Mouse (Mus musculus) lung, postnatal 10 days (tissue): ENCODE measurements around the gene Sacm1l.

ENCODE experiments used
- DNase-seq: peaks from one replicate; pipeline ENCODE4 v3.0.0; 2021

Gene Sacm1l

DNA sequence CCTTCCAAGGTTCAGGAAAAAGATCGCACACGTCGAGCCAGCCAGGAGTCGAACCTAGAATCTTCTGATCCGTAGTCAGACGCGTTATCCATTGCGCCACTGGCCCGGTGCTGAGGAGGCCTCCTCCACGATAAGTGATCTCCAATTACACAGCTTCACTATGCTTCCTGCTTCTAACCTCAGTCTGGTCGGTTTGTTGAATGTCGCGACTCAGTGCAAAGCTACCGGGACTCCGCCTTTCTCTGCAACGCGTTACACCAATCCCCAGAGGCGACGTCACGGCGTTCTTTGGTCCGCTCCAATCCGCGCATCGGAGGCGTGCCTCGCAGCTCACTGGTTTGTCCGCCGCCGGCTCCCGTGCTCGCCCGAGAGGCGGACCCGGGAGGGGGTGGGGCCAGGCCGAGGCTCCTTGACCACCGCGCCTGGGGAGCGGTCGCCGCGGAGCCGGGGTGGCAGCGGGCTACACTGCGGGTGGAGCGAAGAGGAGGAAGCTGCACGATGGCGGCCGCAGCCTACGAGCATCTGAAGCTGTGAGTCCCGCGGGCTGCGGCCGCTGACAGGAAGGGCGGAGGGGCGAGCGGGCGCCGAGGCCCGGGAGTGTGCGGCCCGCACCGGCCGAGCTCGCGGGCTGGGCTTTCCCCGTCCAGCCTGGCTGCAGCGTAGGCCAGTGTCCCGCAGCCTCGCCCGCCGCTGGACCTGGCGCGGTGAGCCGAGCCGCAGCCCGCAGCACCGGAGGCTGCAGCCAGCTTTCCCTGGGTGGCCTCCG, at the start of gene Sacm1l:
Gene Sacm1l, plus strand, starts transcription at position 368 of the 766 bp plus-strand sequence.
- peak; percentile 99 for DNase-seq

DNA sequence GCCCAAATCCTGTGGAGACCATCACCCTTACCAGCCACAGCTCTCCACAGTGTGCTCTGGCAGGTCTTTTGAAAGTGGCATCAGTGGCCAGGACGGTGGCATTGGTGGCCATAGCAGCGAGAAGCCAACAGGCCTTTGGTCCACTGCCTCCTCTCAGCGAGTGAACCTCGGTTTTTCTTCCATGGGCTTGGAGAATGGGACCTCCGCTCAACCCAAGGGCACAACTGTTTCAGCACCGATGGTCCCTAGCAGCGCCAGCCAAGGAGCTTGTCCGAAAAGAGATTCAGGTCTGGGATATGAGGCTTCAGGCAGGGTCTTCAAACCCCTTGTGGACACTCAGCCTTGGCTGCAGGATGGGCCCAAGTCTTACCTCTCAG, 49.7 kb upstream of the Sacm1l start:
- DNase-seq = no peak

DNA sequence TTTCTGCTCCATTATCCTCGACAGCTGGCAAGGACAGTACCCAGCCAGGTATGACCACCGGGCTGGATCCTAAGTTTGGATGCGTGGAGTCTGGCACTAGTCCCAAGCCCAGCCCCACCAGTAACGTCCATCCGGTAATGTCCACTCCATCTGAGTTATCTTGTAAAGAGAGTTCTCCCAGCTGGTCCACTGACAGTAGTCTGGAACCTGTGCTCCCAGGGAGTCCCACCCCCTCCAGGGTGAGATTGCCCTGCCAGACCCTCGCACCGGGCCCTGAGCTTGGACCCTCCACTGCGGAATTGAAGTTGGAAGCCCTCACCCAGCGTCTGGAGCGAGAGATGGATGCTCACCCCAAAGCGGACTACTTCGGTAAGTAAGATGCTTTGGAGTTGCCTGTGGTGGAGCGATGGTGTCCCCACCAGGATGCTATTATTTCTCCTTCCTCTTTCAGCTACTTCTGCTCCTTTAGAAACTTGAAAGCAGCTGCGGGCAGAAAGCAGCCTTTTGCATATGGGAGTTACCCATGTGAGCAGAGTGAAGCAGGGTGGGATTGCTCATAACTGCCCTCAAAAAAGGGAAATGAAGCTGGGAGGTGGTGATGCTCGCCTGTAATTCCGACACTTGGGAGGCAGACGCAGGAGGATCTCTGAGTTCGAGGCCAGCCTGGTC, 49.2 kb upstream of the Sacm1l start:
- peak; percentile 40 for DNase-seq

DNA sequence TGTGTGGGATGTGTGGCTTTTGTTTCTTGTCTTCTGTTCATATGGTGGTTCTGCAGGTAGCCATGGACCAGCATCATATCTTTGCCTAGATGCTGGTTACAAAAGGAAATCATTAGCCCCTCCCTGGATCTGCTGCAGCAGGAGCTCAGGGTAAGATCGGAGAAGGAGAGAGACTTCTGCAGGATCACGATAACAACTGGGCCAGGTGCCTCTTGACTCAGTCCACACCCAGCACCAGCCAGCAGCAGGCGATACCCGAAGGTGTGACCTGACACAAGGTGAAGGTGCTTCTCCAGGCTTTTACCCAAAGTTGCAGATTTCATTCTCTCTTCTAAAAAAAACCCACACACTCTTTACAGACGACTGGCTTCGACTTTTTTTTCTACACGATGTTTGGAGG, 48.4 kb upstream of the Sacm1l start:
- DNase-seq = no peak

DNA sequence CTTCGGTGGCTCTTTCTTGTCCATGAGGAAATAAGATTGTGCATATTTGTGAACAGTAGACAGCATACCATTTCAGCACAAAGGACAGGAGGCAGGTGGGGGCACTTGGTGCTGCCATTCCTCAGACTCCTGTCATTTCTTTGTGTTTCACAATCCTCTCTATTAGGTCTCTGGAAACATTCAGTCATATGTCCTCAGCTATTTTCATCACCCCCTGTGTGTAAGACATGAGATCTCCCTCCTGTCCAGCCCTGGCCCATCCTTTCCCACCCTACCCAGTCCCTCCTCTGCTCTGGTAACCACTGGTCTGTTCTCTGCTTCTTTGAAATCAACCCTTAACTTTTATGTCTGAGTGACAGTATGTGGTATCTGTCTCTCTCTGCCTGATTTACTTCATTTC, 46.0 kb upstream of the Sacm1l start:
- no peak for DNase-seq

DNA sequence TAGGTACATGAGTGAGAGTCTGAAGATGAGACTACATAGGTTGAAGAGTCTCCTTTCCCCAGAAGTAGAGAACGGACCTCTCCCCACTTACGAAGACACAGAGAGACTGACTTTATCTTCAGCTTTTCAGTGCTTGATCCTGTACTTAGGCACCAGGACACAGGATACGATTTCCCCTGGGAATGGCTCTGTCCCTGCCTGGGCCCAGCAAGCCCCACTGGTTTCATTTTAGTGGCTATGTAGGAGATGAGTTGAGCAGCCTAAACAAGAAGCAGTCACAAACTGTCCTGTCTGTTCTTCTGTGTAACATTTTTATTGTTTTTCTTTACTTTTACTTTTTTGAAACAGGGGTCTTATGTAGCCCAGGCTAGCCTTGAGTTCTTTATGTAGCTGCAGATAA, 44.7 kb upstream of the Sacm1l start:
- no peak for DNase-seq

DNA sequence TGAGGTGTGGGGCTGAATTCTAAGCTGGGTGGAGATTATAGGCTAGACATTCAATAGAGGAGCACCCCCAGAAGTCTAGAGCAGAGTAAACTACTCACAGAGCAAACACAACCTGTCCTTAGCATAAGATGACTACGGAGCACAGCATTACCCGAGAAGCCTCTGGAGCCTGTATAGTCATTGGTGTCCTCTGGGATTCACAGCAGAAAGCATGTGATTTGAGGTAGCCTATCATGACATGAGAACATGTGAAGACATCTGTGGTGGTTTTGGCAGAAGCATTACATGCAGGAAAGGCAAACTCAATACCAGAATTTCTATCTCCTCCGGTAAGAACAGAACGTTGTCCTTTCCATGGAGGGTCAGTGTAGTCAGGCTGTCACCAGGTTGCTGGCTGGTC, 44.0 kb upstream of the Sacm1l start:
- DNase-seq = no peak

DNA sequence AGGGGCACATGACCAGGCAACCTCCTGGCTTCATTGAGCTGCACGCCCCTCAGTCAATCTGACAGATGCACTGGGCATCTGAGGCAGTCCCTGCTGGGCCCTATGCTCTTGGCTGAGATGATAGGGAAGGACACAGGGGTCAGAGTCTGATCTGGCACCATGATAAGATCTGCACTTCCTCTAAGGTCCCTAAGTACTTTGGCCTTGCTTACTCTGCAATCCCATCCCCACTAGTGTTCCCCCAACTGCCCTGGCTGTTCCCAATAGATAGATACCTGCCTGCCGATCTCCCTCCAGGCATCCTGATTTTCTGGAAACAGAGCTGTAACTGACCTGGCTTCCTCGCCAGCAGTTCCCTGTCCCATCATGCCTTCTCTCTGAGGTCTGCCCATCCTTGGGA, 42.9 kb upstream of the Sacm1l start:
- DNase-seq = no peak

DNA sequence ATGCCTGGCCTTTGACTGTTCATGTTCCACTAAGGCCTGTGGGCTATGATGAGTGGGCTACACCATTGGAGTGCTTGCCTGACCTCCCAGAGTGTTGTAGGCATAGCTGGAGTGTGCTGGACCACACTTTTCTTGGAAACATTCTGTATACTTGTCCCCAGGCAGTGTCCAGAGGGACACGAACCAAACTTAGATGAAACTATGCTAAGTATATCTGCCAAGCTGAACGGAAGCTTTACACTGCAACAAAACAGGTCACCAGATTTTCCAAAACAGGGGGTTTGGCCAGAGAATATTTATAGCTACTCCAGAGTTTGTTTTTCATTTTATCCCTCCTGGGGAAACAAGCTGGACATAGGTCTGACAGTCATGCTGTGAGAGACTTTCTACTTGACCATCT, 40.5 kb upstream of the Sacm1l start:
- DNase-seq = no peak

DNA sequence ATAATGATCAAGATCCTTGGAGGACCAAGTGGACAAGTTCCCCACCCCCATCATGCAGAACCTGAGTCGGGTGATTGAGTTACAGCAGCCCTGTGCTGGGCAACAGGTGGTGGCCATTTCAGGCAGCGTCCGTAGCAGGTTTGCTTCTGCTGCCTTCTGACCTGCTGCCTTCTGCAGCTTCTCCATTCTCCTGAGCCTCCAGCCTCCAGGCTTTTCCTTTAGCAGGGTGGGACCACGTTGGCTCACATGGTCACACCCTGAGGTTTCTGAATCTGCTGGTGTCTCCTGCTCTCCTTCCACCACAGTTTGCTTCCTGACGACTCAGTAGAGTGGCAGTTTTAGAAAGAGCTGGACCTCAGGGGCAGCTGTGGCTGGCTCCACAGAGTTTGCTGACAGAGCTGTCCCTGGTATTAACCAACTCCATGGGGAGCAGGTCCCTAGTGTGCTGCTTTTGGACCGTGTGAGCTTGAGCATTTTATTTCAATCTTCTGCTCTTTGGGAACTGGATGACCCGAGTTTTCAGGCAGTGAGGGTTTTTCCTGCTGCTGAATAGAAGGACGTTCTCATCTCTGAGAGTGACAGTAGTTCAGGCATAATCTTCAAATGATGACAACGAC, 39.7 kb upstream of the Sacm1l start:
- DNase-seq = no peak

DNA sequence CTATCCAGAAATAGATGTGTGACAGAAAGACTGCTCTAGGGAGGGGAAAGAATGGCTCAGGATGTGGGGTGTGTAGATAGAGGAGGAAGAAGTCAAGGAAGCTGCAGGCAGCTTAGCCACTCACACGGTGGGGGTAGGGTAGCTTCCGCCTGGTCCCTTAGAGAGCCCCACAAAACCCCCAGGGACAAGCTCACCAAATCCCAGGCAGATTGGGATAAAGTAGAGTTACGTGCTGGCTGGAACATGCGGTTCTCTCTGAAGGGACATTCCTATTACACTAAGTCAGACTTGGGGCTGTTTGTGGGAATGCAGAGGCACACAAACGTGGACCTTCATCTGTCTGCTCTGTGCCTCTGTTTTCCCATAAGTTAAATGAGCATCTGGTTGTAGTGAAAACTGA, 38.6 kb upstream of the Sacm1l start:
- DNase-seq = peak; percentile 34

DNA sequence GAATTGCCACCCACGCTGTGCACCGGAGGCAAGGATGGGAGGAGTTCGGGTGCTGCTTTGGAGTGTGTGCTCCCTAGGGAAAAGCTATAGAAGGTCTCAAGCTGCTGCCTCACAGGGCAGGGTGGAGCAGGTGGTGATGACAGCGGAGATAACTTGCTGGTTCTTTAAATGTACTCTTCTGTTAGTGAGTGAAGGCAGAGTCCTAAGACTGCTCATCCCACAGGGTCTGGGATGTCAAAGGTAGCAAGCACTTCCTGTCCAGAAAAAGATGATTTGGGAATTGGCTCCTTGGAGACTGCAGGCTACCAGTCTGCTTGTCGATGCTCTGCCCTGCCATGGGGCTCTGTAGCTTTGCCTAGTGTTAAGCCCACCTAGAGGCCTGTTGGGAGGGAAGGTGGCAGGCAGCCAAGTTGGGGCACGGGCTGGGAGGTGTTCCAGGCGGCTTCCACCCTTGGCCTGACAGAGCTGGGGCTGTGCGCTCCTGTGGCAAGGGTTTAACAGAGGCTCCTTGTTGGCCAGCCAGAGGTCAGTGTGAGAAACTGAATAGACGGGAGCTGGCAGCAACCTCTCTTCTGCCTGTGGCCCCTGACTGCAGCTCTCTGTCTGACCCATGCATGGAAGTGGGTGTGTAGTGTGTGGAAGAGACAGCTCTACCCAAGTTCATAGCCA, 37.5 kb upstream of the Sacm1l start:
- no peak for DNase-seq

DNA sequence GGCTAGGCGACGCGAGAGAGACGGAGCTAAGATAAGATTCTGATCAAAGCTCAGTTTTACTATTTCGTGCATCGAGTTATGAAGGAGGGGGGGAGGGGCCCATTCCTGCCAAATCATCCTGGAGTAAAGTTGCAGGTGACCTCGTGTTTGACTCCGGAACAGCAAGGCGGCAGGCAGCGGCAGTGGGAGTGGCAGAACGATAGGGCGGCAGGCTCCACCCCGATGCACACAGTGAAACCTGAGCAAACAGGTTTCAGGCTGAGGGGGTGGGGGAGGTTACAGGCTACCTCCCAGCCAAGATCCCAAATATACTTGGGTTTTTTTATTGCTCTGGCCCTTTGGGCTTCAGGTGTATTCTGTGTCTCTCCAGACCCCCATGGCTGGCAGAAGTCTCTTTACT, 32.9 kb upstream of the Sacm1l start:
- no peak for DNase-seq

DNA sequence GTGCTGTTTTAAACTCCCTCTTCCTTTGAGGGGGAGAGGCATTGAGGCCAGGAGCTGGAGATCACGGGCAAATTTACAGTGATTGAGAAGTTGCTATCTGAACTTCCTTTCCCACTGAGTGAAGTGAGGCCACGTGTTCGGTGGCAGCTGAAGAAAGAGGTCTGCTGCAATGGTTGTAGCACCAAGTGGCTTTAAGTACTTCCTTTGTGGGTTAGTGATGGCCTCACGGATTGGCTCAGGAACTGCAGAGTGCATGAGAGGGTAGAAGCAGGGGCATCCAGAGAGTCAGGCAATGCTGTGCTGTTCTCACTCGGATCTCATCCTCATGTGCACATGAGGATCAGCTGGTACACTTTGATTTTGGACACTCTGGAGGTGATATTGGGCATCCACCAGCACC, 31.7 kb upstream of the Sacm1l start:
- no peak for DNase-seq

DNA sequence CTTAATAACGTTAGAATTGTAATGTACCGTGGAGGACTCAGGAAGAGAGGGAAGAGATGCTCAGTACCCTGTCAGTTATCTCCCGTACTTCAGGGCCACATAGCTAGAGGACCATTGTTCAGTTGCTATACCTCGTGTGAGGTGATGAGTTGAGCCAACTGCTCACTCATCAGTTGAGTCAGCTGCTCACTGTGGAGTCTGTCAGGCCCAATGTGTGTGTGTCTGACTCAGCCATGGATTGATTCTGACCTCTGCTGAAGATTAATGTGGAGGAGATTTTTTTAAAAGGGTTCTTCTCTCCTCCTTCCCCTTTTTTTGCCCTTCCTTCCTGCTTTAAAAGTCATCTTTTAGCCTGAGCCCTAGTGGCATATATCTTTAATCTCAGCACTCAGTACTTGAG, 29.1 kb upstream of the Sacm1l start:
- no peak for DNase-seq

DNA sequence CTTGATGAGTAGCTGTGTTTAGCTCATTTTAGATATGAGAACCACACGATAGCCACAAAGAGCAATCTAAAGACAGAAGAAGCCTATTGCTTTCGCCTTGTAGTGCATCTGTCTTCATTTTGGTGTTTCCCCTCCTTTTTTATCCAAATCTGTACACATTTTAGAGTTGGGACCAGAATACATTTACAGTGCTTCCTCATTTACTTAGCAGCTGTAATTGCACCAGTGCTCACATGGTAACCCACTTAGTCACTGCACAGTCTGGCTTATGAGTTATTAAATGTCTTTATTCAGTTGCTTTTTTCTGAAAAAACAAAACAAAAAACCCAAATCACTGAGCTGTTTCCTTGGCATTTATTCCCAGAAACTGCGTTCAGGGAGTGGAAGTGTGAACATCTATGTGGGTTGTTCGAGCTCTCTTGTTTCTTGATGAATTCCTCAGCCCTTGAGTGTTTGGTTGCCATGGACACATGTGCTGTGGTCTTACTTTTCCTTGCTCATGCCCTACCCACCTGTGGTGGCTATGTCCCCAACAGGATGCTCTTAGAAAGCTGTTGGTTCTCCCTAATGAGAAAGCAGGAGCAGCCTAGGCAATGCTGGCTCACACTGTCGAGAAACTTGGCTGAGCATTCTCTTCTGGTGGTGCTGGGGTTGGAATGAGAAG, 26.3 kb upstream of the Sacm1l start:
- no peak for DNase-seq

DNA sequence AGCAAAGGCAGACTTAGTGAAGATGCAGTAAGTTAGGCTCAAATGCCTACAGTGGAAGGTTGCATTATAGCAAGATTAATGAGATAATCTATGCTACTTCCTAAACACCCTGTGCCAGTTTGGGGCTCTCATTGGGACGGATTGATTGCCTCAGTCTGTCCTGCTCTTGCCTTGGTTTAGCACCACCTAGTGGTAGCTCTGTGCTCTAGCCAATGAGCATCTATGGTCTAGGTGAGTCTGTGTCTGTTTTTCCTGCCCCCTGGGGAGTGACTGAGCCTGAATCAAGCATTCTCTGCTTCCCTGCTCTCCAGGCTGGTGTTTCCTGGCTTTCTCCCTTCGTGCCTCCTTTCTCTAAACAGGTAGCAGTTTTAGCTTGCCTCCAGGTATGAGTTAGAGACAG, 25.2 kb upstream of the Sacm1l start:
- DNase-seq = peak; percentile 69

DNA sequence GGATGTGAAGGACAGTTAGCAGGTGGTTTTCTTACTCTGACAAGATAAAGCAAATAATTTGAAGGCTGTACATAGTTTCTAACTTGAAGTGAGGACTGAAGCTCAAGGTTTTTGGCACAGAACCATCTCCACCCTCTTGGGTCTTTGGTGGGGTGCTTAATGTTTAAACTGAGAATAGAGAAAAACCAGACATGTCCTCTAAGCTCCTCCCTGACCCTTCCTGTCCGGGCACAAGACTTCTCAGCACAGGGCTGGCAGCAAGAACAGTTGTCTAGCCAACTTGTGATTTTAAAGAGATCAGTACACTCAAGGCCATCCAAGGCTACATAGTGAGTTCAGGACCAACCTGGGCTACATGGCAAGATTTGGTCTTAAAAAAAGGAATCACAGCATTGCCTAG, 24.0 kb upstream of the Sacm1l start:
- no peak for DNase-seq

DNA sequence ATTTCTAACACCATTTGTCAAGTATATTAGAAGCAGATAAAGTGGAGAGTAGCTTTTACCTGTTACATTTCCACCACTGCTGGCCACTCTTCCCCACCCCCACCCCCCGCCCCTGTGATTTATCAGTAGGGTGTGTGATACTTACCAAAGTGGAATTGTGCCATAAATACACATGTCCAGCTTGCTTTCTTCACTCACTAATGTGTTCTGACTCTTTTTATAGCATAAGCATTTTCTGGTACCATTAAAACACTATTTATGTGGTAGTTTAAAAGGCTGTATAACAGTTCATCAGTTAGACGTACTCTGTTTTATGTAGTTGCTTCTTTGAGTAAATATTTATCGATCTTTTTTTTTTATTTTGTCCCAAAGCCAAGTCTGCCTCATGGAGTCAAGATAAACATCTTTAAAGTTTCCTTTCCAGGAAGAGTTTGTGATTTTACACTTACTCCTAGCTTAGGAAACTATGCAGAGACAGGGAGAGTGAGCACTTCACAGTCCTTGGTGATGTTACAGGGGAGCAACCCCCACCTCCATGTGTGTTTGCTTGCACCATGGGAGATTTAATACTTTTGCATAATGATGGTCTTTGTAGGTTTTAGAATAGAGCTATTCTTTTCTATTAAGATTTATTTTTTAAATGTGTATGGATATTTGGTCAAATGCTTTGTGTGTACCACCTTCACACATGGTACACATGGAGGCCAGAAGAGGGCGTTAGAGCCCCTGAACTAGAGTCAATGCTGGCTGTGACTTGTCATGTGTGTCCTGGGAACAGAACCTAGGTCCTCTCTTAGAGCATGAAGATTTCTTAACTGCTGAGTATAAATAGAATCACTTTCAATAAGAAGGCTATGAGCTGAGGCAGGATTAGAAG, 23.1 kb upstream of the Sacm1l start:
- DNase-seq = no peak

DNA sequence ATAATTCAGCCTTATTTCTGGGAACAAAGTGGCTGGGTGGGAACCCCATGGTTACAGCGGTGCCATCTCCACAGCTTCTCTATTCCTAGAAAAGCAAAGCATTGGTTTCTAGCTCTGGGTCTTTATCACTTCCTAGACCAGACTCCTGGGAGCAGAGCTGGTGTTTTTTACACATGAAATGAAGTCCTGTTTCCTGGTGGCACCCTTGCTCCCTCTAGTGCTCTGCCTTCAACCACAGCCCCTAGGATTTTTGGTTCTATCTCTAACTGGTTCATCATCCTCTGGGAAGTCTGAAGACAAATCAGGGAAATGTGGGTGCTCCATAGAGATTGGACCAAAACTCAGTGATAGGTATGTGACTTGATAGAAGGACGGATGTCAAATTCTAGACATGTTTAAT, 22.2 kb upstream of the Sacm1l start:
- DNase-seq = no peak

DNA sequence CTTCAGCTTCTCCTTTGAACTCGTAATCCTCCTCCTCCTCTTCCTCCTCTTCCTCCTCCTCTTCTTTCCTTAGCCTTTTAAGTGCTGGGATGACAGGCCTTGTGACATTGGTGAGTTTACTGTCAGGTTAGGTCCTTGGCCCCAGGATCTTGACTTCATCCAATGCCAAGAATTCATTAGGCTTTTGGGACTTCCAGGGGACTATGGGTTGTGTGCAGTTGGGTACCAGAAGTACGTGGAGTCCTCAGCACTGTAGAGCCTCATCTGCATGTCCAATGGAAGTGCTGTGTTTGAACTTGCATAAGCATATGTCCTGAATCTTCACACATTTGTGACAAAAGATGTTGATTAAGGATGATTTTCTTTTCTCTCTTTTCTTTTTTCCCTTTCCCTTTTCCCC, 20.6 kb upstream of the Sacm1l start:
- DNase-seq = no peak
